Mouse (Mus musculus) kidney, adult 2 months (tissue): Measurements from ENCODE around the gene Pfkm. TPM values are rescaled to one million over a fixed set of nuclear protein-coding genes. Genes with fewer than 3 reads are reported as not detected.

ENCODE experiments used
- DNase-seq: peaks from one replicate; pipeline ENCODE4 v3.0.0; 2021
- H3K27ac ChIP-seq: fragments of 200-500 bp; 2 replicates; pipeline ENCODE4 v1.5.1; 2012; ENCODE audit warnings: low read depth, low read length, control low read depth, inconsistent platforms; ENCODE audit not compliant: insufficient read depth
- H3K27me3 ChIP-seq: fragments of 200-500 bp; replicated peaks from 2 replicates; pipeline ENCODE4 v1.6.1; 2012; ENCODE audit warnings: mild to moderate bottlenecking, moderate library complexity, low read length, inconsistent platforms; ENCODE audit not compliant: control insufficient read depth, insufficient read depth
- H3K36me3 ChIP-seq: fragments of 200-500 bp; 2 replicates; pipeline ENCODE4 v1.6.1; 2012; ENCODE audit warnings: mild to moderate bottlenecking, moderate library complexity, low read length, inconsistent platforms; ENCODE audit not compliant: control insufficient read depth, insufficient read depth
- H3K4me1 ChIP-seq: fragments of 200-500 bp; 2 replicates; pipeline ENCODE4 v1.6.1; 2011; ENCODE audit warnings: low read length; ENCODE audit not compliant: control insufficient read depth, insufficient read depth
- H3K4me3 ChIP-seq: fragments of 200-500 bp; 2 replicates; pipeline ENCODE4 v1.5.1; 2011; ENCODE audit warnings: mild to moderate bottlenecking, low read depth, low read length, control low read depth; ENCODE audit not compliant: insufficient read depth
- CTCF ChIP-seq: fragments of 200-500 bp; conservative IDR thresholded peaks from 2 replicates; pipeline ENCODE4 v1.5.1; 2011; ENCODE audit warnings: low read depth, mild to moderate bottlenecking, control low read depth, low read length, moderate library complexity, mixed read lengths; ENCODE audit not compliant: insufficient read depth, insufficient read length
- POLR2A ChIP-seq: fragments of 200-500 bp; IDR thresholded peaks from one replicate; pipeline ENCODE4 v1.6.1; 2011; ENCODE audit warnings: low read depth, low read length, control low read depth
- WGBS: fragments of 180-500 bp; shearing (Covaris S2); methylation state at CpG from one replicate; pipeline ENCODE4 v1.1.7; 2018; 5-methylcytosine and 5-hydroxymethylcytosine counted together
- polyA plus RNA-seq: library from polyadenylated mRNA; depleted of rRNA; stranded (reverse); fragments of >200 nt; gene quantifications from 2 replicates; pipeline ENCODE4 v1.2.3, GENCODE M21; 2012; rRNA removed

Gene Pfkm
- polyA plus RNA-seq: 44.8 and 56.2 TPM in 2 replicates

GRCm38 (mm10) chr15:98092372-98093120 is at the start of gene Pfkm:
Gene Pfkm (plus strand): TSS chr15:98092589.
- peak within 1 kb of the TSS; percentile 89 for H3K27ac ChIP-seq
- no peaks in the 10 kb centered on the region for H3K36me3 ChIP-seq
- under 1% methylated on average over 30 of the region's 30 CpGs for WGBS
- H3K4me1 ChIP-seq: no peaks in the 10 kb centered on the region
- no peak for TF ChIP-seq CTCF
- no peak for TF ChIP-seq POLR2A
- H3K4me3 ChIP-seq: peak within 1 kb of the TSS; percentile 75
- H3K27me3 ChIP-seq: no peaks in the 10 kb centered on the region
- DNase-seq: no peak

GRCm38 (mm10) chr15:98043967-98044366 is 48.4 kb upstream of the Pfkm start:
- H3K27me3 ChIP-seq: no peaks in the 10 kb centered on the region
- no peaks in the 10 kb centered on the region for H3K4me1 ChIP-seq
- H3K27ac ChIP-seq: no peak overlapping the region
- H3K4me3 ChIP-seq: no peak overlapping the region
- H3K36me3 ChIP-seq: peaks cover 9% of the 10 kb centered on the region; the same call in 1 of the 2 replicates
- TF ChIP-seq CTCF (no peak), POLR2A (no peak)
- WGBS: 92% methylated on average over 6 of the region's 6 CpGs
- no peak for DNase-seq

GRCm38 (mm10) chr15:98044387-98044786 is 48.0 kb upstream of the Pfkm start:
- WGBS: 100% methylated on average over 5 of the region's 5 CpGs
- Histone ChIP-seq H3K27ac (no peak overlapping the region), H3K36me3 (peaks cover 9% of the 10 kb centered on the region; the same call in 1 of the 2 replicates), H3K27me3 (no peaks in the 10 kb centered on the region), H3K4me3 (no peak overlapping the region), H3K4me1 (no peaks in the 10 kb centered on the region)
- TF ChIP-seq POLR2A (no peak), CTCF (no peak)
- no peak for DNase-seq

GRCm38 (mm10) chr15:98048918-98049700 is 43.3 kb upstream of the Pfkm start:
- no peak for TF ChIP-seq POLR2A
- TF ChIP-seq CTCF: no peak
- no peak overlapping the region for H3K27ac ChIP-seq
- H3K4me3 ChIP-seq: no peak overlapping the region
- H3K27me3 ChIP-seq: no peaks in the 10 kb centered on the region
- H3K36me3 ChIP-seq: peaks cover 9% of the 10 kb centered on the region
- H3K4me1 ChIP-seq: no peaks in the 10 kb centered on the region
- DNase-seq: no peak
- 94% methylated on average over 13 of the region's 13 CpGs for WGBS

GRCm38 (mm10) chr15:98051685-98052084 is 40.7 kb upstream of the Pfkm start:
- no peak overlapping the region for H3K27ac ChIP-seq
- DNase-seq: no peak
- WGBS: 84% methylated on average over 5 of the region's 5 CpGs
- no peak for TF ChIP-seq CTCF
- TF ChIP-seq POLR2A: no peak
- no peaks in the 10 kb centered on the region for H3K27me3 ChIP-seq
- H3K4me1 ChIP-seq: no peaks in the 10 kb centered on the region
- H3K36me3 ChIP-seq: peaks cover 2% of the 10 kb centered on the region
- no peak overlapping the region for H3K4me3 ChIP-seq

GRCm38 (mm10) chr15:98055246-98055645 is 37.1 kb upstream of the Pfkm start:
- peaks cover 2% of the 10 kb centered on the region for H3K36me3 ChIP-seq
- peak; percentile 33 for DNase-seq
- TF ChIP-seq POLR2A (no peak), CTCF (peak; percentile 58)
- H3K4me1 ChIP-seq: no peaks in the 10 kb centered on the region
- WGBS: 42% methylated on average over 5 of the region's 5 CpGs
- no peak overlapping the region for H3K4me3 ChIP-seq
- no peaks in the 10 kb centered on the region for H3K27me3 ChIP-seq
- no peak overlapping the region for H3K27ac ChIP-seq

- Histone ChIP-seq H3K27me3 (no peaks in the 10 kb centered on the region), H3K4me3 (no peak overlapping the region), H3K27ac (no peak overlapping the region), H3K36me3 (peaks cover 3% of the 10 kb centered on the region; the same call in 1 of the 2 replicates), H3K4me1 (no peaks in the 10 kb centered on the region)
- TF ChIP-seq CTCF (no peak), POLR2A (no peak)
- DNase-seq: no peak
- WGBS: 80% methylated on average over 5 of the region's 5 CpGs
These were observed 26.5 kb upstream of the Pfkm start for GRCm38 (mm10) chr15:98065881-98066280.
